Mouse (Mus musculus) bone marrow, adult 2 months (tissue): ENCODE measurements around the gene Clpp.

ENCODE experiments used
- CTCF ChIP-seq: fragments of 200-500 bp; IDR thresholded peaks from 2 replicates; pipeline ENCODE4 v1.5.1; 2011; ENCODE audit warnings: low read length, control low read depth; ENCODE audit not compliant: control insufficient read depth, insufficient read depth
- POLR2A ChIP-seq: fragments of 200-500 bp; IDR thresholded peaks from 2 replicates; pipeline ENCODE4 v1.6.1; 2011; ENCODE audit warnings: low read depth, mild to moderate bottlenecking, control low read depth, low read length, borderline replicate concordance; ENCODE audit not compliant: control insufficient read depth

DNA sequence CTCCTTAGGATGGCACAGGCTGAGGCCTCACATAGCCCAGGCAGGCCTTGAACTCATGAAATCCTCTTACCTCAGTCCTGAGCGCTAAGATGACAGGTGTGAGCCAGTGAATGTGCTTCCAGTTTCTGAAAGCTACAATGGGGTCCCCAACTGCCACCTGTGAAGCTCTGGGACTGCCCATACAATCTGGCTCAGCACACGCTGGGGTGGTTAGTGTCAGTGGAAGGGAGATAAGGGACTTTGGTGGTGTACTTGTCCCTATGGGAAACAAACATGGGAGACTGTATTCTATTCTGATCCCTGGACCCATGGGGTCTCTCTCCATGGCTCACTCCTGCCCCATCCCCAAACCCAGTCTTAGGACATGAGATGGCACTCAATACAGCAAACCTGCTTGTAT lies 29.6 kb downstream of the Clpp start:
- TF ChIP-seq CTCF (no peak), POLR2A (no peak)
